Mouse (Mus musculus) midbrain, embryonic 11.5 days (tissue): ENCODE measurements around the gene Pdrg1. TPM values are rescaled to one million over a fixed set of nuclear protein-coding genes. Genes with fewer than 3 reads are reported as not detected.

Experiments used
- ATAC-seq: fragments of 200-750 bp; cut with Nextera tagmentation; 2 replicates; pipeline ENCODE4 v1.8.0; 2017; ENCODE audit warnings: moderate TSS enrichment, moderate library complexity; ENCODE audit not compliant: low FRiP score
- DNase-seq: peaks from one replicate; pipeline ENCODE4 v3.0.0; 2015; ENCODE audit warnings: low spot score; ENCODE audit errors: missing footprints
- H3K27ac ChIP-seq: fragments of 300-500 bp; sonication (generic); 2 replicates; pipeline ENCODE4 v1.5.1; 2014; ENCODE audit warnings: low read depth, low read length
- H3K27me3 ChIP-seq: fragments of 300-500 bp; sonication (generic); 2 replicates; pipeline ENCODE4 v1.6.1; 2014; ENCODE audit warnings: mild to moderate bottlenecking, low read length, moderate library complexity, mixed read lengths; ENCODE audit not compliant: control insufficient read depth, insufficient read depth
- H3K36me3 ChIP-seq: fragments of 300-500 bp; sonication (generic); 2 replicates; pipeline ENCODE4 v1.6.1; 2014; ENCODE audit warnings: mild to moderate bottlenecking, low read length, moderate library complexity, mixed read lengths; ENCODE audit not compliant: control insufficient read depth, insufficient read depth
- H3K4me1 ChIP-seq: fragments of 300-500 bp; sonication (generic); 2 replicates; pipeline ENCODE4 v1.6.1; 2014; ENCODE audit warnings: low read length; ENCODE audit not compliant: control insufficient read depth, insufficient read depth
- H3K4me2 ChIP-seq: fragments of 300-500 bp; sonication (generic); 2 replicates; pipeline ENCODE4 v1.6.1; 2014; ENCODE audit warnings: mild to moderate bottlenecking, moderate library complexity
- H3K4me3 ChIP-seq: fragments of 300-500 bp; sonication (generic); 2 replicates; pipeline ENCODE4 v1.5.1; 2014; ENCODE audit warnings: low read depth, low read length
- H3K9ac ChIP-seq: fragments of 300-500 bp; sonication (generic); 2 replicates; pipeline ENCODE4 v1.6.1; 2014; ENCODE audit warnings: low read length
- H3K9me3 ChIP-seq: fragments of 300-500 bp; sonication (generic); 2 replicates; pipeline ENCODE4 v1.6.1; 2016; ENCODE audit warnings: low read length; ENCODE audit not compliant: control insufficient read depth
- WGBS: fragments of 180-500 bp; shearing (Covaris S2); extraction: QIAGEN DNeasy Blood & Tissue Kit; methylation state at CpG from one replicate; pipeline ENCODE4 v1.1.7; 2014; 5-methylcytosine and 5-hydroxymethylcytosine counted together
- polyA plus RNA-seq: library from polyadenylated mRNA; unstranded; fragments of >200 nt; fragmentation: Nextera tagmentation; extraction: Ambion mirVana; gene quantifications from 2 replicates; pipeline ENCODE4 v1.2.1, GENCODE M21; 2014

The Pdrg1 gene
- polyA plus RNA-seq, 1 experiment from 2014 or later, result 83.9 TPM

DNA sequence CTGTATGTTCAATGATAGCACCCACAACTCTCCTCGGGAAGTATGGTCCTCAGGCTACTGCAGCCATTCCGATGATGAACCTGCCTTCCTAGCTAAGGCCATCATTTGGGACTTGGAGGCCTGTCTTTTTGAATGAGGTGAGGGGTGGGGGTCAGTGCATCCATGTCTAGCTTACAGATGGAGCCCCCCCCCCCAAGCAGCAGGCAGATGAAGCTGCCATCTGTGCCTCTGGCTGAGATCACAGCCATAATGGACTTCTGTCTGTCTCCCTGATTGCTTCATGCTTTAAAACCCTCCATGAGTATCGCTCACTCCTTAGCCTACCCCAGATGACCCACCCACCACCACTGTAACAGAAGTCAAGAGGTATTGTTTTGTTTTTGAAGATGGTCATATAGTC lies 4.1 kb upstream of the Pdrg1 start:
- ATAC-seq (no peak), DNase-seq (no peak)
- Histone ChIP-seq H3K27me3 (no peaks in the 10 kb centered on the region), H3K9ac (no peak overlapping the region), H3K27ac (no peak overlapping the region), H3K36me3 (no peaks in the 10 kb centered on the region), H3K9me3 (no peaks in the 10 kb centered on the region), H3K4me3 (no peak overlapping the region), H3K4me1 (peaks cover 3% of the 10 kb centered on the region), H3K4me2 (no peak overlapping the region)
- 86% methylated on average over 3 of the region's 3 CpGs for WGBS

DNA sequence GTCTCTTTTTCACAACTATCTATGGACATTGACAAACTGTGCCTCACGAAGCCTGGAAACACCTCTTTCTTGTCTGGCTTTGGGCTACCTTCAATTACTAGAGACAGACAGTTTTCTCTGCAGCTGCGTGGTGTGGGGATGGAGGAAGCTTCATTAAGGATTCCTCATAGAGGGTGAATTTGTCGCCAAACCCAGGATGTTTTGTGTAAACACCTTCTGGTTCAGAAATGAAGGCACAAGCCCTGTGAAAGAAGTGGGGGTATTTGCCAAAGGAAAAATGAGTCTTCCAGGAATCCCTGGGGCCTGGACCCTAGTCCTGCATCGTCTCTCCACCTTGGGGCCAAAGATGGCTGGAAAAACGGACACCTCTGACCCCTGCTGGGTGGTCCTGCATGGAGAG lies 1.6 kb upstream of the Pdrg1 start:
- Histone ChIP-seq H3K27me3 (no peaks in the 10 kb centered on the region), H3K9me3 (no peaks in the 10 kb centered on the region), H3K27ac (no peak overlapping the region), H3K4me1 (peaks cover 6% of the 10 kb centered on the region), H3K4me2 (no peak overlapping the region), H3K36me3 (peaks cover 5% of the 10 kb centered on the region; the same call in 1 of the 2 replicates), H3K9ac (no peak overlapping the region), H3K4me3 (no peak overlapping the region)
- WGBS, result 46% methylated on average over 5 of the region's 5 CpGs
- DNase-seq, result no peak
- no peak for ATAC-seq

DNA sequence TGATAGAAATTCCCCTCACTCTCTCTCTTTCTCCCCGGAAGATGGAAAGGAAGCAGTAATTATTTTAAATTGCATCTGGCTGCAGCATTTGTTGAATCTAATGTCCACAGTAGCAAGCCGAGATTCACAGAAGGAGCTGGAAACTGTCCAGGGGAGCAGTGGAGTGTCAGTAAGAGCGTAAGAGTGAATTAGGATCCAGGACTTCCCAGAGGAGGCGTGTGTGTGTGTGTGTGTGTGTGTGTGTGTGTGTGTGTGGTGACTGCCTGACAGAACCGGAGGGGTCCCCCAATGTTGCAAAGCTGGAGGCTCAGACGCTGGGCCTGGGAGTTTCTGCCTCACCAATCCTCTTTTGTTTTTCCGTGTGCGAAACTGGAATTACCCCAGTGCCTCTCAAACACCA lies 577 bp upstream of the Pdrg1 start:
- H3K4me2 ChIP-seq, result no peak overlapping the region
- no peak overlapping the region for H3K9ac ChIP-seq
- ATAC-seq (no peak), DNase-seq (no peak)
- H3K27ac ChIP-seq, result no peak overlapping the region
- WGBS, result 51% methylated on average over 8 of the region's 8 CpGs
- H3K9me3 ChIP-seq, result no peaks in the 10 kb centered on the region
- peaks cover 5% of the 10 kb centered on the region; the same call in 1 of the 2 replicates for H3K36me3 ChIP-seq
- H3K4me1 ChIP-seq, result peaks cover 6% of the 10 kb centered on the region
- H3K27me3 ChIP-seq, result no peaks in the 10 kb centered on the region
- H3K4me3 ChIP-seq, result no peak overlapping the region

DNA sequence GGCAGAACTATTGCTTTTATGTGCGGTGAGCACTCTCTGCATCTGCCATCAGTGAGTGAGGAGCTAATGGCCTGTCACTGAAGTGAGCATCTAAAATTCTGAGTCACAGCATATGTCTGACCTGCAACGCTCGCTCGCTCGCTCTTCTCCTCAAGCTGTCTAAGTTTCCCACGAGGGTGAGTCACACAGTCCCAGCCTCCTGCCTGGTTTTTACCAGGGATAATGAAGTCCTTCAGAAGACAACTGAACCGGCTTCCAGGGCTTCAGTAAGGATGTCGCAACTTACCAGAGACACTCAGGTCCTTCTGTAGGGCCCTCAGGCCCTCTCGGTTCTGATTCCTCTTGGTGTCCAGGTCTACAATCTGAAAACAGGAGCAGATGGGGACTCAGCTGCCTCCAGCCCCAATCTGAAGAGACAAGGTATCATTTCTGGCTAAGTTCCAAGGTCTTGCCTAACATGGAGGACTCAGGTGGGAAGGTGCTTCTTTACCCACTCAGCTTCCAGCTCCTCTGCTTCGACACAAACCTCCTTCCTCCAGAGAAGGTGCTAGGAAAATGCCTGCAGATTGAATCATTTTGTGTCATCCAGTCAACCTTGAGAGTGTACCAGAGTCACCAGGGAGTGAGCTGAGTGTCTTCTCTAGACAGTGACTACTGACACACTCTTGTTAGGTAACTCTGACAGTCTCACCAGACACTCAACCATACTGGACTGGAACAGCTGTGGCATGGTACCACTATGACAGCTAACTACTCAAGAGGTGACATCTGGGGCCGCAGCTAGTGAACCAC lies 1.3 kb downstream of the Pdrg1 start:
- peak overlapping the region; percentile 92 for H3K4me2 ChIP-seq
- peaks cover 5% of the 10 kb centered on the region; the same call in 1 of the 2 replicates for H3K36me3 ChIP-seq
- H3K9ac ChIP-seq, result peak overlapping the region; percentile 87; the same call in 1 of the 2 replicates
- H3K9me3 ChIP-seq, result no peaks in the 10 kb centered on the region
- H3K27ac ChIP-seq, result no peak overlapping the region
- H3K4me1 ChIP-seq, result peaks cover 6% of the 10 kb centered on the region
- WGBS, result 92% methylated on average over 11 of the region's 11 CpGs
- H3K4me3 ChIP-seq, result peak overlapping the region; percentile 92
- DNase-seq (peak; percentile 17), ATAC-seq (no peak)
- no peaks in the 10 kb centered on the region for H3K27me3 ChIP-seq

DNA sequence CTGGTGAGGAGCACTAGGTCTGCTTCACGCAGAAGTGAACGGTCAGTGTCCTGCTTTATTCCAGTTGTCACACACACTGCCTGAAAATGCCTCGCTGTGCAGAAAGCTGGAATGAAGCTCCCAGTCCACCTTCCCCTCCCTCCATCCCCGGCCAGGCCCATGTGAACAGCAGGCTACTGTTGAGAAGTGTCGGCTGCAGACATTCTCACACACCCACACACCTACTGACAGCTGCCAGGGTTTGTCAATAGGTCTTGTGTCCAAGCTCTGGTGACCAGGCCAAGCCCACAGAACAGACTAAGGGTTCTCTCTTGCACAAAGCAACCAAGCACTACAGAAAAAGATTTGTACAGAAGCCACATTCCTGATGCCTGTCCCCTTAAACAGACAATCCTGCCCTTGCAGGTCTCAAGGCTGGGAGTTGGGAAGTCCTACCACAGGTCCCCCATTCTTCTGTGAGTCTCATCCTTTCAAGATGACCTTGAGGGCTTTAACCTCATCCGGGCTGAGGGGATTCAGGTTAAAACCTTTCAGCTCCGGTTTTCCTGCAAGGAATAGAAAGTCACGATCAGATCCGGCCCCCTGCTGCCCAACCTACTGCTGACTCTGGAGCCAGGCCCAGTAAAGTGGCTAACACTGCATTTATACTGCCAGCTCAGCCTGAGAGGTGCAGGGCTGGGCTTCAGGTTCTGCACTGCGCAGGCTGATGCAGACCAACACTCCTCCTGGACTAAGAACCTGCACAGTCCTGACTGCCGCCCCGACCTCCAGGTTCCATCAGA lies 5.8 kb downstream of the Pdrg1 start:
- WGBS, result 89% methylated on average over 12 of the region's 12 CpGs
- ATAC-seq, result no peak
- Histone ChIP-seq H3K36me3 (peaks cover 5% of the 10 kb centered on the region; the same call in 1 of the 2 replicates), H3K4me3 (no peak overlapping the region), H3K27ac (no peak overlapping the region), H3K9ac (no peak overlapping the region), H3K4me1 (peaks cover 3% of the 10 kb centered on the region), H3K9me3 (no peaks in the 10 kb centered on the region), H3K4me2 (no peak overlapping the region), H3K27me3 (no peaks in the 10 kb centered on the region)
- peak; percentile 39 for DNase-seq

DNA sequence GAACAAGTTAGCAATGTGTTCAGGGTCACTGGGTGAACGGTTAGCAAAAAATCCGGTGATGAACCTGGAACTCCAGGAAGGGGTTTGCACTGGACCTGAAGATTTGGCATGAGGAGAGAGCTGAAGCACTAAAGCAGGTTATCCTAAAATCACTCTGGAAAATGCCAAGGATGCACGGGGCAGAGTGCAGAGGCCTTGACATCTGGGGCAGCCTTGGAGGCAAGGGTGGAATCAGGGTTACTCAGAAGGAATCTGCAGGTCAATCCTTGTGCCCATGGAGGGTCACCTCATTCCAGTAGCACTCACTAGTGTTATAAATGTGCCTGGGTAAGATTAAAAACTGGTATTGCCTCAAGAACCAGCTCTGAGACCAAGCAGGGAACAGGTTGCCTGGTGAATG lies 9.2 kb downstream of the Pdrg1 start:
- DNase-seq (peak; percentile 14), ATAC-seq (no peak)
- Histone ChIP-seq H3K9ac (no peak overlapping the region), H3K4me1 (peaks cover 6% of the 10 kb centered on the region), H3K27me3 (no peaks in the 10 kb centered on the region), H3K27ac (no peak overlapping the region), H3K4me3 (no peak overlapping the region), H3K36me3 (no peaks in the 10 kb centered on the region), H3K9me3 (no peaks in the 10 kb centered on the region), H3K4me2 (no peak overlapping the region)
- 86% methylated on average over 3 of the region's 3 CpGs for WGBS

DNA sequence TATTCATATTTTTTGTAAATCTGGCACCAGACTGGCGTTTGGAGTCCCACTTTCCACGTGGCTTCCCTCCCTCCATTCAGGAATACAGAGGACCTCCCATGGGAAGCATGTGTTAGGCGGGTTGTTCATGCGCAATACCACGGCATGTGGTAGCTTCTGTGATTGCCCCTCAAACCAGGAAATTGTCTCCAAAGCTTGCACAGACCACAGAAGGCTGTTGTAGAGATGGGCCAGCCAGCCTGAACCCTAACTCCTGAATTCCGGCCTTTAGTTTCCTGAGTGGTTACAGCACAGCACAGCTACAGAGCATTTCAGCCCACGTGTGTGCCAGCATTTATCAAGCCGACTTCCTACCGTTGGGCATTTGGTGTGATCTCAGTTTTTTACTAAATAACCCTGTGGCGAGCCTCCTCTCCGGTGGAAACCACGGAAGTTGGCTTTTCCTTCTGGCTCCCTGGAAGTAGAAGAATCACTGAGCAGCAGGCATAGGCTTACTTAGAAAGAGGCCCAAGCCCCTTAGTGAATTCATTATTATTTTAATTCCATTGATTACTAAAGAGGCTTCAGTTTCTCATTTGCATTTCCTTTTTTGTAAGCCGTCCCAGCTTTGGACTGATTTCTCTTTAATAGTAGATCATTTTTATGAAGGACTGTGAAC lies 11.4 kb downstream of the Pdrg1 start:
- Histone ChIP-seq H3K36me3 (no peaks in the 10 kb centered on the region), H3K27ac (peak overlapping the region; percentile 35; the same call in 1 of the 2 replicates), H3K9ac (peak overlapping the region; percentile 24; the same call in 1 of the 2 replicates), H3K4me2 (no peak overlapping the region), H3K9me3 (no peaks in the 10 kb centered on the region), H3K4me1 (peaks cover 6% of the 10 kb centered on the region), H3K27me3 (no peaks in the 10 kb centered on the region), H3K4me3 (no peak overlapping the region)
- ATAC-seq (peak; percentile 52; the same call in 1 of the 2 replicates), DNase-seq (peak; percentile 85)
- WGBS, result 53% methylated on average over 13 of the region's 13 CpGs

DNA sequence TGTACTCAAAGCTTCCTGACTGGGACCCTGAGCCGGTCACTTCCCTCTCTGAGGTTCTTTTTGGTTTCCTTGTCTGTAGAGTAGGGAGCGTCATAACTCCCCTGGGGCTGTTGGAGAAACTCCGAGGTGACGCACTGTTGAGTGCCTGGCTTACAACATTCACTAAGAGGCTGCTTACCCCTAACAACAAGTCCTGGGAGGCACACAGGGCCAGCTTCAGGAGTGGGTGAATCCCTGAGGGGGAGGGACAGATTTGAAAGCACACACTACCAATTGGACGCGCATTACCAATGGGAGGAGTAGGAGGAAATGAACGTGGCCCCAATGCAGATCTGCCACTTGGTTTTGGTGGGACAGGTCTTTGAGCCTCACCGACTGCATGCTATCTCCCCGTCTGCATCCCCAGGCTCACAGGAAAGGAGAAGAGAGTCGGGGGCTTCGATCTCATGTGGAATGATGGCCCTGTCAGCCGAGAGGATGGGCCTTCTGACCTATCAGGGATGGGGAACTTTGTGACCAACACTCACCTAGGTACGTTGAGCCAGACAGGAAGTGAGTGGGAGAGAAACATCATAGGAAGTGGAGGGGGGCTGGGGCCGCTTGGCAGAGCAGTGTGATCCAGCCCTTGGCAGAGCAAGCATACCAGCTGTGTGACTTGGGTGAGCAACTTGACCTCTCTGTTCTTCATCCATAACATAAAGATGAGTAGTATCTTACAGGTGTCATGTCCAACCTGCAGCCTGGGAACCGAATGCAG lies 12.6 kb downstream of the Pdrg1 start:
- DNase-seq (no peak), ATAC-seq (no peak)
- H3K4me1 ChIP-seq, result peaks cover 6% of the 10 kb centered on the region
- 84% methylated on average over 15 of the region's 15 CpGs for WGBS
- H3K36me3 ChIP-seq, result no peaks in the 10 kb centered on the region
- H3K9me3 ChIP-seq, result no peaks in the 10 kb centered on the region
- H3K9ac ChIP-seq, result no peak overlapping the region
- H3K27me3 ChIP-seq, result no peaks in the 10 kb centered on the region
- no peak overlapping the region for H3K4me2 ChIP-seq
- no peak overlapping the region for H3K27ac ChIP-seq
- no peak overlapping the region for H3K4me3 ChIP-seq
